Mouse (Mus musculus) liver, embryonic 15.5 days (tissue): ENCODE results near the gene Cldn7. TPM values are rescaled to one million over a fixed set of nuclear protein-coding genes. Genes with fewer than 3 reads are reported as not detected.

ENCODE experiments used
- ATAC-seq: fragments of 200-750 bp; cut with Nextera tagmentation; 2 replicates; pipeline ENCODE4 v1.8.0; 2017; ENCODE audit warnings: moderate number of reproducible peaks, mild to moderate bottlenecking, moderate library complexity; ENCODE audit not compliant: insufficient read depth
- H3K27ac ChIP-seq: fragments of 300-500 bp; sonication (generic); replicated peaks from 2 replicates; pipeline ENCODE4 v1.5.1; 2015; ENCODE audit warnings: mild to moderate bottlenecking, inconsistent platforms
- H3K27me3 ChIP-seq: fragments of 300-500 bp; sonication (generic); 2 replicates; pipeline ENCODE4 v1.6.1; 2015; ENCODE audit warnings: mild to moderate bottlenecking, inconsistent platforms
- H3K36me3 ChIP-seq: fragments of 300-500 bp; sonication (generic); replicated peaks from 2 replicates; pipeline ENCODE4 v1.6.1; 2015; ENCODE audit warnings: moderate library complexity, mild to moderate bottlenecking, inconsistent platforms
- H3K4me1 ChIP-seq: fragments of 300-500 bp; sonication (generic); replicated peaks from 2 replicates; pipeline ENCODE4 v1.6.1; 2015; ENCODE audit warnings: inconsistent platforms
- H3K4me2 ChIP-seq: fragments of 300-500 bp; sonication (generic); 2 replicates; pipeline ENCODE4 v1.6.1; 2015; ENCODE audit warnings: moderate library complexity, mild to moderate bottlenecking, inconsistent platforms
- H3K4me3 ChIP-seq: fragments of 300-500 bp; sonication (generic); replicated peaks from 2 replicates; pipeline ENCODE4 v1.5.1; 2015; ENCODE audit warnings: mild to moderate bottlenecking, inconsistent platforms
- H3K9ac ChIP-seq: fragments of 300-500 bp; sonication (generic); 2 replicates; pipeline ENCODE4 v1.6.1; 2015; ENCODE audit warnings: moderate library complexity, mild to moderate bottlenecking, inconsistent platforms
- H3K9me3 ChIP-seq: fragments of 300-500 bp; sonication (generic); replicated peaks from 2 replicates; pipeline ENCODE4 v1.6.1; 2016; ENCODE audit warnings: inconsistent platforms
- WGBS: fragments of 180-500 bp; shearing (Covaris S2); methylation state at CpG from one replicate; pipeline ENCODE4 v1.1.7; 2015; ENCODE audit warnings: mixed read lengths; ENCODE audit not compliant: insufficient replicate concordance; 5-methylcytosine and 5-hydroxymethylcytosine counted together
- polyA plus RNA-seq: library from polyadenylated mRNA; unstranded; fragments of >200 nt; fragmentation: Nextera tagmentation; extraction: Ambion mirVana; gene quantifications from 2 replicates; pipeline ENCODE4 v1.2.1, GENCODE M21; 2015

The Cldn7 gene
- polyA plus RNA-seq, 1 experiment from 2014 or later: 4.5 TPM

DNA sequence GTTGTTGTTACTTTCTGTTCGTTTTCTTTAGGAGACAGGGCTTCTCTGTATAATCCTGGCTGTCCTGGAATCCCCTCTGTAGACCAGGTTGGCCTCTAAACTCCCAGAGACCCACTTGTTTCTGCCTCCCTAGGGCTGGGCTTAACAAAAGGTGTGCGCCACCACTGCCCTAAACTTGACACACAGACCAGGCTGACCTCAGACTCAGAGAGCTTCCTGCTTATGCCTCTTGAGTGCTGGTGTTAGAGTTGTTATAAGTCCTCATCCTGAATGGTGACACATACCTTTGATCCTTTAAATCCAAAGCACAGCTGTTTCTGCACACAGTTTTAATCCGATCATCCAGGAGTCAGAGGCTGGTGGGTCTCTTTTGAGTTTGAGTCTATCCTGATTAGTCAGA lies 28.4 kb downstream of the Cldn7 start:
- Histone ChIP-seq H3K4me1 (peaks cover 51% of the 10 kb centered on the region), H3K4me2 (peak overlapping the region; percentile 90), H3K27ac (peak overlapping the region; percentile 39; the same call in 1 of the 2 replicates), H3K9ac (peak overlapping the region; percentile 7; the same call in 1 of the 2 replicates), H3K4me3 (peak overlapping the region; percentile 87), H3K9me3 (no peaks in the 10 kb centered on the region), H3K36me3 (peaks cover 51% of the 10 kb centered on the region), H3K27me3 (no peaks in the 10 kb centered on the region)
- no peak for ATAC-seq
- WGBS: 83% methylated on average over 3 of the region's 3 CpGs

DNA sequence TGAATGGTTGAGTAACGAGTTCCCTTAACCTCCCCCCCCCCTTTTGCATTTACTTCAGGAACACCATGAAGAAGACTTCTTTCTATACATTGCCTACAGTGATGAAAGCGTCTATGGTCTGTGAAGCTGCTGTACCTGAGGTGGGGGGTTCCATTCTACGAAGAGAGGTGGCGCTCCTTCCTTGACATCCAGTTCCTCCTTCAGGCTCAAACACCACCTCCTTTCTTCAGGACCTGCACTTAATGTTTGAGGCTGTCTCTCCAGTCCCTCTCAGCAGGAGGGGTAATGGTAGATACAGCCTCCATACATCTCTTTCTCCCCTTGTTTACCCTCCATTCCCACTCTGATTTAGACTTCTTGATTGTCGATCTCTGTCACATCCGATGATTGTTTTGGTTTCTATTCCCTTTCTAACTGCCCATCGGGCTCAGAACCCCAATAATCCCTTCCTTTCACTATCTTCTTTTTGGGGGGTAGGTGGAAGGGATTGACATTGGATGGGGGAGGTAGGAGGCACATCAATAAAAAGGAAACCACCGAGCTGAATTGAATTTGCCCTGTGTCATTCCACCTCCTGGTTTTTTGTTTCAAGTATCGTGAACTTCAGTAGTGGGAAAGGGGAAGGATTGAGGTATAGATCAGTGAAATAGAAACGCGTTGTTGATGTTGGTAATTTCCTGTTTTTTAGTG lies 30.0 kb downstream of the Cldn7 start:
- Histone ChIP-seq H3K4me1 (peaks cover 62% of the 10 kb centered on the region), H3K9ac (peak overlapping the region; percentile 31; the same call in 1 of the 2 replicates), H3K4me3 (peak overlapping the region; percentile 89), H3K36me3 (peaks cover 51% of the 10 kb centered on the region), H3K27me3 (no peaks in the 10 kb centered on the region), H3K27ac (peak overlapping the region; percentile 99), H3K4me2 (peak overlapping the region; percentile 95), H3K9me3 (no peaks in the 10 kb centered on the region)
- 77% methylated on average over 11 of the region's 11 CpGs for WGBS
- no peak for ATAC-seq

DNA sequence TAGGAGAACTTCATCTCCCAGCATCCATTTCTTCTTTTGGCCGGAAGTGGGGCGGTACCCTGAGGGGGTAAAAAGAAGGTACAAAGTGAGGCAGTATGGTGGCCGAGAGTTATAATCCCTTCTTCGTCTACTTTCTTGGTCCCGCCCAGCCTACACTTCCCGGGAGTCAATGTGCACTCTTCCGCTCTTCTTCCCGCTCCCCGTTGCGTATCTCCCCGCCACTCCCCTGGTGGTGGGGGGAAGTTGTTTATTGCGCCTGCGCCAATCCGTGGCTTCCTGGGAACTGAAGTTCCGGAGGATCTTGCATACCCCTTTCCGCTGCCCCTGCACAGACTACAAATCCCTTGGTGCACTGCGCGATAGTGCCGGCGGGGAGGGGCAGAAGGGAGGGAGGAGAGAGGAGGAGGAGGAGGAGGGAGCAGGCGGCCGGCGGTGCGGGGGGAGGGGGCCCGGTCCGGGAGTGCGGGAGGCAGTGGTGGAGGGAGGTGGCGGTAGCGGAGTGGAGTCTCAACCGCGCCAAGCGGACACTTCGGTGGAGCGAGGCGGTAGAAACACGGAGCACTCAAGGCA lies 30.9 kb downstream of the Cldn7 start, which contains the start of gene Phf23:
Gene Phf23 (plus strand): TSS at position 387 of the 570 bp plus-strand sequence.
- H3K27me3 ChIP-seq: no peaks in the 10 kb centered on the region
- peak; percentile 76 for ATAC-seq
- peak within 1 kb of the TSS; percentile 99 for H3K27ac ChIP-seq
- peak within 1 kb of the TSS; percentile 89 for H3K4me3 ChIP-seq
- peak within 1 kb of the TSS; percentile 99 for H3K9ac ChIP-seq
- H3K4me1 ChIP-seq: peaks cover 63% of the 10 kb centered on the region
- peaks cover 51% of the 10 kb centered on the region for H3K36me3 ChIP-seq
- WGBS: under 1% methylated on average over 36 of the region's 36 CpGs
- H3K9me3 ChIP-seq: no peaks in the 10 kb centered on the region
- H3K4me2 ChIP-seq: peak within 1 kb of the TSS; percentile 95

- Histone ChIP-seq H3K4me3 (peak overlapping the region; percentile 89), H3K27me3 (no peaks in the 10 kb centered on the region), H3K4me1 (peaks cover 67% of the 10 kb centered on the region), H3K27ac (peak overlapping the region; percentile 99), H3K4me2 (peak overlapping the region; percentile 95), H3K9ac (peak overlapping the region; percentile 99), H3K36me3 (peaks cover 51% of the 10 kb centered on the region), H3K9me3 (no peaks in the 10 kb centered on the region)
- ATAC-seq: peak; percentile 5
- 1% methylated on average over 66 of the region's 66 CpGs for WGBS
Observed at GRCm38 (mm10) chr11:69996161-69997061, 31.8 kb downstream of the Cldn7 start.

- H3K9ac ChIP-seq: peak overlapping the region; percentile 99
- H3K36me3 ChIP-seq: peaks cover 51% of the 10 kb centered on the region
- ATAC-seq: peak; percentile 60
- H3K4me3 ChIP-seq: peak overlapping the region; percentile 89
- H3K4me2 ChIP-seq: peak overlapping the region; percentile 95
- under 1% methylated on average over 42 of the region's 44 CpGs for WGBS
- H3K4me1 ChIP-seq: peaks cover 73% of the 10 kb centered on the region
- no peaks in the 10 kb centered on the region for H3K9me3 ChIP-seq
- peak overlapping the region; percentile 99 for H3K27ac ChIP-seq
- H3K27me3 ChIP-seq: no peaks in the 10 kb centered on the region
Observed at GRCm38 (mm10) chr11:69997070-69997509, 32.5 kb downstream of the Cldn7 start.

- no peaks in the 10 kb centered on the region for H3K27me3 ChIP-seq
- peaks cover 37% of the 10 kb centered on the region for H3K36me3 ChIP-seq
- no peak overlapping the region; the same call in 1 of the 2 replicates for H3K9ac ChIP-seq
- peaks cover 68% of the 10 kb centered on the region for H3K4me1 ChIP-seq
- ATAC-seq: no peak
- H3K9me3 ChIP-seq: no peaks in the 10 kb centered on the region
- WGBS: 85% methylated on average over 27 of the region's 27 CpGs
- peak overlapping the region; percentile 99 for H3K27ac ChIP-seq
- no peak overlapping the region; the same call in 1 of the 2 replicates for H3K4me3 ChIP-seq
- H3K4me2 ChIP-seq: no peak overlapping the region
Observed at GRCm38 (mm10) chr11:69998567-69999491, 34.2 kb downstream of the Cldn7 start.

GRCm38 (mm10) chr11:69999666-70000065 lies 35.1 kb downstream of the Cldn7 start:
- WGBS: 75% methylated on average over 8 of the region's 8 CpGs
- H3K4me2 ChIP-seq: peak overlapping the region; percentile 100; the same call in 1 of the 2 replicates
- H3K9ac ChIP-seq: 0 out of 2 replicates have a peak overlapping the region, but pooled peaks have one; percentile 1
- peak overlapping the region; percentile 45 for H3K27ac ChIP-seq
- peaks cover 32% of the 10 kb centered on the region for H3K36me3 ChIP-seq
- peak overlapping the region; percentile 73; the same call in 1 of the 2 replicates for H3K4me3 ChIP-seq
- H3K27me3 ChIP-seq: no peaks in the 10 kb centered on the region
- H3K4me1 ChIP-seq: peaks cover 60% of the 10 kb centered on the region
- H3K9me3 ChIP-seq: no peaks in the 10 kb centered on the region
- no peak for ATAC-seq

- no peaks in the 10 kb centered on the region for H3K27me3 ChIP-seq
- H3K27ac ChIP-seq: peak within 1 kb of the TSS; percentile 85
- peaks cover 55% of the 10 kb centered on the region for H3K4me1 ChIP-seq
- WGBS: under 1% methylated on average over 48 of the region's 48 CpGs
- peak within 1 kb of the TSS; percentile 73 for H3K4me3 ChIP-seq
- ATAC-seq: peak; percentile 11
- H3K4me2 ChIP-seq: peak within 1 kb of the TSS; percentile 100
- no peaks in the 10 kb centered on the region for H3K9me3 ChIP-seq
- peaks cover 35% of the 10 kb centered on the region for H3K36me3 ChIP-seq
- H3K9ac ChIP-seq: peak within 1 kb of the TSS; percentile 76
Observed at GRCm38 (mm10) chr11:70000396-70000898, 35.9 kb downstream of the Cldn7 start, which contains the start of gene Dvl2. Gene Dvl2, plus strand, starts transcription at chr11:70000595.

GRCm38 (mm10) chr11:70001159-70001558 lies 36.6 kb downstream of the Cldn7 start:
- no peaks in the 10 kb centered on the region for H3K27me3 ChIP-seq
- H3K4me3 ChIP-seq: peak overlapping the region; percentile 73
- 13% methylated on average over 8 of the region's 8 CpGs for WGBS
- peak overlapping the region; percentile 76 for H3K9ac ChIP-seq
- no peaks in the 10 kb centered on the region for H3K9me3 ChIP-seq
- H3K4me1 ChIP-seq: peaks cover 55% of the 10 kb centered on the region
- ATAC-seq: no peak
- peak overlapping the region; percentile 100 for H3K4me2 ChIP-seq
- peaks cover 40% of the 10 kb centered on the region for H3K36me3 ChIP-seq
- H3K27ac ChIP-seq: peak overlapping the region; percentile 85

GRCm38 (mm10) chr11:70001865-70002264 lies 37.3 kb downstream of the Cldn7 start:
- no peak for ATAC-seq
- Histone ChIP-seq H3K9me3 (no peaks in the 10 kb centered on the region), H3K27me3 (no peaks in the 10 kb centered on the region), H3K27ac (no peak overlapping the region), H3K36me3 (peaks cover 47% of the 10 kb centered on the region), H3K4me1 (peaks cover 54% of the 10 kb centered on the region), H3K4me3 (peak overlapping the region; percentile 73; the same call in 1 of the 2 replicates), H3K9ac (no peak overlapping the region), H3K4me2 (peak overlapping the region; percentile 100)
